Mouse (Mus musculus): Measurements from ENCODE around the gene Reln.
A peak's percentile ranks its signal among the peaks of the same experiment; 100 is the strongest.

Reln gene

GRCm38 (mm10) chr5:22307853-22308252, 36.6 kb downstream of the Reln start:
- no peak for DNase-seq (ENCODE audit: low read depth, low spot score)

DNA sequence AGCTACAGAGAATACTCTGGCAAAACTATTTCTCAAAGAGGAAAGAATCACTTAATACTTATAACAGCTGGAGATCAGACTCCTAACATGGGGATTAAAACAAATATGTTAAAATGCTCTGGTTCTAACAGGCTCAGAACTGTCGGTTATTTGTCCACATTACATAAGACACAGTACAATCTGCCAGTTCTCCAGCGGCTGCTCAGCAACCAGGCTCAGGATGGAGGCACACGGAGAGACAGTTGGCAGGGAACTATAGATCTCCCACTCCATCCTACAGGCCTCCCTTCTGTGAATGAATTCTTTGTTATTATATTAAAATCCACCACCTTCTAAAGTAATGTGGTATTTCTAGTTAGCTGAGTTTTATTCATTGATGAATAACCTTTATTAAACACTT, 37.4 kb downstream of the Reln start:
- DNase-seq (ENCODE audit: low read depth, low spot score), result no peak

DNA sequence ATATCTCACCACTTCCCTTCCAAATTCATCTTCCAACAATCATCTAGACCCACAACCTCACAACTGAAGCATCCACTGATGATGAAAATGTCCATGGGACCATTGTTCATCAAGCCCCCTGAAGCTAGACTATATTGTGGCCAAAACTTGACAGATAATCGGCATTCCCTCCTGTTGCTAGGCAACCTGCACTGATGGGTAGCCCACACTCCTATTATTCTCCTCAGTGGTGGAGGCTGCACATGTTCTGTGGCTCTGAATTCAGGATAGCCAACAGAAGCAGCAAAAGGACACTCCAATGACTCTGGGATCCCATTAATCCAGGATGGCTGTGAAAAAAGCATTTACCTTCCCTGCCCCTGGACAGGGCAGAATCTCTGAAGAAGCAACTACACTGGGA, 40.8 kb downstream of the Reln start:
- no peak for DNase-seq (ENCODE audit: low read depth, low spot score)

DNA sequence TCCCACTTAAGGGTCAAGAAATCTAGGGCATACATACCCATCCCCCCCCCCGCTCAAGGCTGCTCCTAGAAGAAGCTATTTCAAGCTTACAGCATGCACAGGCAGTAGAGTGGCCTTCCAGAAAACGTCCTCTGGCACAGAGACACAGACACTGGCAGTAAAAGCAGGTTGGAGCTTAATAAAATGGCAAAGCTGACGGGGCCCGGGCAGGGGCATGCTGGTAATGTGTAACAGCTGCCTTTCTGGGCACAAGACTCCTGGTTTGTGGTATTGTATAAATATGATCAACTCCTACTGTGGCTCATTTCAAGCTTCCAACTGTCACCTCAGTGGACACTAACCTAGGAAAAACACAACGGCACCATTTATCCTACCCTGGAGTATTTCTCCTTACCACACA, 42.2 kb downstream of the Reln start:
- no peak for DNase-seq (ENCODE audit: low read depth, low spot score)

GRCm38 (mm10) chr5:22300788-22301187, 43.7 kb downstream of the Reln start:
- no peak for DNase-seq (ENCODE audit: low read depth, low spot score)

DNA sequence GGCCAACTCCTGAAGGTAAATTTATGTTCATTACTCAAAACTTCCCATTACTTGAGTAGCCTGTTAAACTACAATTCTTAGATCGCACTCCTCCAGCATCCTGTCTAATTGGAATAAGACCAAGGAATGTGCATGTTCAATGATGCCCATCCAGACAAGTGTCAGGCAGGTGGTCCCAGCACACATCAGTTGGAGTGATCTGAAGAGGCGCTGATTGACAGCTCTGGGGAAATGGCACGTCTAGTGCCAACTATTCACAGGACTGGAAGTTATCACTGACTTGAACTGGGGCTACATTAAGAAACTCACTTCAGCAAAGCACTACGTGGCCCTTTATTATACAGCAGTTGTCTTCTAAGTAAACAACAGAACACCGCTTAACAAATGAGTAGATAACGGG, 44.5 kb downstream of the Reln start:
- DNase-seq (ENCODE audit: low read depth, low spot score), result no peak

DNA sequence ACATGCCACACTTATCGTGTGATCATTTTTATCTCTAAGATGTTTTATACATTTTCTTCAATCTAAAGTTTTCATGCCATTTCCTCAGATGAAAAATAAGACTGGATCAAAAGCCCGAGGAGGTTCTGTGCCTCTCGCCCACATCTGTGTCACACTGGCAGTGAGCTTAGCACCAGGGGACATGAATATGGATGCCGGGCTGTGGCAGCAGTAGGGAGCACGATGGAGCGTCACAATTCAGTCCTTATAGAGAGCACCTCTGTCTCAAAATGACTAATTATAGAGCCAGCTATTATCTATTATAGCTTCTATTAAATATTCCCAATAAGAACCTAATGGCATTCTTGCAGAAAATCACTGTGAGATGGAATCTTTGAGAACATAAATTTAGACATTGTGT, 49.3 kb downstream of the Reln start:
- no peak for DNase-seq (ENCODE audit: low read depth, low spot score)

- no peak for DNase-seq (ENCODE audit: low read depth, low spot score)
Measured at GRCm38 (mm10) chr5:22291409-22291808, 53.1 kb downstream of the Reln start.

- DNase-seq (ENCODE audit: low read depth, low spot score), result no peak
Measured at GRCm38 (mm10) chr5:22285396-22285795, 59.1 kb downstream of the Reln start.

DNA sequence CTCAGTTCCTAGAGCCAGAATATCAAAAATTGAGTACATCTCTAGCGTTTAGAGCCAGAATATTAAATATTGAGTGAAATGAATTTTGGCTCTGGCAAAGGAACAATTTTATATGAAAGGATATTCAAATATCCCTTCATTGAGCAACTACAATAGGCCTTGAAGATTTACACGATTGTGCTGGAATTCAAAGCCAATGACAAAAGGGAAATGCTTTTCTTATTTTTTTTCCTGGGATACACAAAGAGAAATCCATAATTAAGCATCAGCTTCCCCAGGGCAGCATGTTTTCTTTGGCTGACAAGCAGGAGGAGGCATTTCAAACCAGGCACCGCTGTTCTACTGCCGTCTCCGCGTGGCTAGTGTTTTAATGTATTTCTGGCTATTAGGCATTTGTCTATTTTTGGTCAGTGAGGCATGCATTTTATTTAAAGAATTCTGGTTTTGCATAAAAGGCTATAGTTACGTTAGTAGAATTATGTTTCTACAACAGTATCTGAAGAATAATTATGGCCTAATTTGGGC, 62.3 kb downstream of the Reln start:
- DNase-seq (ENCODE audit: low read depth, low spot score), result no peak

GRCm38 (mm10) chr5:22280534-22281164, 63.9 kb downstream of the Reln start:
- no peak for DNase-seq (ENCODE audit: low read depth, low spot score)

DNA sequence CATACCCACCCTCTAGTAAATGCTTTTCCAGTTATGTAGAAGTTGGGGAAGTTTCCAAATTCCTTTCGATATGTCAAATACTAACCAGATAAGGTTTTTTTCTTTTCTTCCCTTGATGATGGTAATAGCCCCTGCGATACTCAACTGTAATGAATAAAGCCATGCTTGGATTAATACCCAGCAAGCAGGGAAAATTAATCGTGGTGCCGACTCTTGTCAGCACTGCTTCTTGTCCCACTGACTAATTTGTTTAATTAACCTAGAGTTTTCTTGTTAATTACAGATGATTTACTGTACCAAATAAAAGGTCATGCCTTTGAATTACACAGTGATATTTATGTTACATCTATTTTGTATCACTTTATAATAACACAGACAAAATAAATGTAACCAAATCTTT, 65.3 kb downstream of the Reln start:
- no peak for DNase-seq (ENCODE audit: low read depth, low spot score)

- DNase-seq (ENCODE audit: low read depth, low spot score), result no peak
Measured at GRCm38 (mm10) chr5:22274134-22274533, 70.4 kb downstream of the Reln start.

- no peak for DNase-seq (ENCODE audit: low read depth, low spot score)
Measured at GRCm38 (mm10) chr5:22266489-22267301, 77.8 kb downstream of the Reln start.

GRCm38 (mm10) chr5:22262351-22262765, 82.1 kb downstream of the Reln start:
- no peak for DNase-seq (ENCODE audit: low read depth, low spot score)

GRCm38 (mm10) chr5:22255346-22255745, 89.2 kb downstream of the Reln start:
- no peak for DNase-seq (ENCODE audit: low read depth, low spot score)

GRCm38 (mm10) chr5:22253910-22254309, 90.6 kb downstream of the Reln start:
- DNase-seq (ENCODE audit: low read depth, low spot score), result no peak

DNA sequence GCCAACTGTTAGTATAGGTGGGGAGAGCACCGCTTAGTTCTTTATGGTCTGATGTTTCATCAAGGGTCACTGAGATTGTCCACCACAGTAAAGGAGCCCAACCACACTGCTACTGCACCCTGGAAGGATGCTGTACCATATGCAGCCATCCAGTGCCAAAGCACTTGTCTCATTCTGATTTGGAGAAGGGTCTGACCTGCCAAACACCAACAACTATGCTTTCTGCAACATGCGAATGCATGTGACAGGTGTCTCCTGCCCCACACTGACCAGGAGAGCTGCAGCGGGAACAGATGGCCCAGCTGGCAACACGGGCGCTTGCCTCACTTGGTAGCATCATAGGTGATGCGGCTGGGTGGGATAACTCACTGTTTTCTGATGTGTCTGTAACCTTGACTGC, 91.2 kb downstream of the Reln start:
- DNase-seq (ENCODE audit: low read depth, low spot score), result no peak

GRCm38 (mm10) chr5:22247850-22248249, 96.7 kb downstream of the Reln start:
- no peak for DNase-seq (ENCODE audit: low read depth, low spot score)

- no peak for DNase-seq (ENCODE audit: low read depth, low spot score)
Measured at GRCm38 (mm10) chr5:22245056-22245455, 99.4 kb downstream of the Reln start.

GRCm38 (mm10) chr5:22243538-22243937, 101.0 kb downstream of the Reln start:
- no peak for DNase-seq (ENCODE audit: low read depth, low spot score)

- no peak for DNase-seq (ENCODE audit: low read depth, low spot score)
Measured at GRCm38 (mm10) chr5:22241560-22241959, 102.9 kb downstream of the Reln start.

- peak; percentile 56 for DNase-seq (ENCODE audit: low read depth, low spot score)
Measured at GRCm38 (mm10) chr5:22236801-22237200, 107.7 kb downstream of the Reln start.

Data from 3T3-L1 (cell line).